Mouse (Mus musculus) G1E-ER4 (cell line): ENCODE results near the gene Wdr89. TPM values are rescaled to one million over a fixed set of nuclear protein-coding genes. Genes with fewer than 3 reads are reported as not detected.

Experiments used
- GATA1 ChIP-seq: IDR thresholded peaks from one replicate; pipeline ENCODE4 v1.8.0; 2012; ENCODE audit warnings: low read length, inconsistent platforms
- polyA plus RNA-seq: library from polyadenylated mRNA; stranded (reverse); fragments of >175 nt; gene quantifications from 2 replicates; pipeline ENCODE4 v1.2.3, GENCODE M21; 2012

The Wdr89 gene
- 4.0 and 8.8 TPM in 2 replicates for polyA plus RNA-seq

GRCm38 (mm10) chr12:75669258-75670106 lies at the start of gene Wdr89:
TSS of gene Wdr89 (minus strand) at chr12:75669537.
- TF ChIP-seq GATA1 = no peak

- TF ChIP-seq GATA1 = no peak
Observed at GRCm38 (mm10) chr12:75713596-75713995, 44.3 kb upstream of the Wdr89 start.

GRCm38 (mm10) chr12:75710596-75711376 lies 41.4 kb upstream of the Wdr89 start:
- no peak for TF ChIP-seq GATA1

GRCm38 (mm10) chr12:75709506-75709905 lies 40.2 kb upstream of the Wdr89 start:
- TF ChIP-seq GATA1 = no peak

- no peak for TF ChIP-seq GATA1
Observed at GRCm38 (mm10) chr12:75706670-75707069, 37.3 kb upstream of the Wdr89 start.

- TF ChIP-seq GATA1 = no peak
Observed at GRCm38 (mm10) chr12:75702739-75703122, 33.4 kb upstream of the Wdr89 start.

GRCm38 (mm10) chr12:75702084-75702738 lies 32.9 kb upstream of the Wdr89 start:
- no peak for TF ChIP-seq GATA1

GRCm38 (mm10) chr12:75701173-75702083 lies 32.1 kb upstream of the Wdr89 start:
- no peak for TF ChIP-seq GATA1

GRCm38 (mm10) chr12:75698692-75699091 lies 29.4 kb upstream of the Wdr89 start:
- no peak for TF ChIP-seq GATA1

- TF ChIP-seq GATA1 = no peak
Observed at GRCm38 (mm10) chr12:75689003-75689402, 19.7 kb upstream of the Wdr89 start.

GRCm38 (mm10) chr12:75687314-75687713 lies 18.0 kb upstream of the Wdr89 start:
- TF ChIP-seq GATA1 = no peak

GRCm38 (mm10) chr12:75683598-75683997 lies 14.3 kb upstream of the Wdr89 start:
- no peak for TF ChIP-seq GATA1

GRCm38 (mm10) chr12:75682842-75683241 lies 13.5 kb upstream of the Wdr89 start:
- no peak for TF ChIP-seq GATA1

GRCm38 (mm10) chr12:75681101-75681500 lies 11.8 kb upstream of the Wdr89 start:
- TF ChIP-seq GATA1 = no peak

GRCm38 (mm10) chr12:75678393-75678792 lies 9.1 kb upstream of the Wdr89 start:
- TF ChIP-seq GATA1 = no peak
